Mouse (Mus musculus): ENCODE data around the gene Olfr1371.

GRCm38 (mm10) chr11:52258711-52259110 lies 44.9 kb upstream of the Olfr1371 start:
- TF ChIP-seq CTCF (IDR thresholded peaks at IDR 0.05; ENCODE audit: borderline replicate concordance, insufficient read depth, low read length) (no peak), POLR2A (IDR thresholded peaks at IDR 0.05; ENCODE audit: low read depth, low read length) (no peak)
